ENCODE assay signal across 10 mouse cellular contexts in the genomic region with DNA sequence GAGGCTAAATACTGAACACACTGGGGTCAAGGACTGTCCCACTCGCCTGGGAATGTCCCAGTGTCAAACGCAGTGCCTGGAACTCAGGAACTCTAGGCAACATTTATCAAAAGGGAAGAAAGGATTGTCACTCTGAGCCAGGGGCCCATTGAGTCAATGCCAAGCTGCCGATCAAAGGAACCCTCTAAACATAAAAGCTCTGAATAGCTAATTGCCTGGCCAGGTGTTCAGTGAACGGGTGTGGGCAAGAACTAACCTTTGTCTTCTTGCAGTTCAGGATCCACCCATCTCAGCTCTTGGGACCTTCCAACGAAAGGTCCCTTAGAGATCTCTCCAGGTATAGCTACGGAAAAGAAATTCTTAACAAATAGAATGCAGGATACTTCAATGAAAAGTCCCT.
"Had no signal": no experiment of that assay in that cellular context is flagged by ENCODE, and none has a peak within 500 bp of the region (broad histone marks: within the 10 kb centered on the region; RNA-seq: fewer than 3 reads in every experiment).

No protein-coding gene starts in this region.

- H3K9me3 ChIP-seq: kidney, embryonic 15.5 days; liver, embryonic 13.5 days had no signal

- H3K4me2 ChIP-seq: kidney, embryonic 15.5 days; liver, embryonic 13.5 days; midbrain, embryonic 11.5 days had no signal

- H3K9ac ChIP-seq: kidney, embryonic 15.5 days; liver, embryonic 13.5 days had no signal

- DNase-seq: layer of hippocampus, postnatal 36 days; liver, embryonic 13.5 days; lung, adult 2 months; lung, postnatal 14 days; lung, postnatal 4 days; midbrain, embryonic 14.5 days; thymus, postnatal 25 days had no signal

- H3K27me3 ChIP-seq: kidney, embryonic 15.5 days; liver, embryonic 13.5 days had no signal

- H3K27ac ChIP-seq: kidney, embryonic 15.5 days; left cerebral cortex, adult 2 months; liver, embryonic 13.5 days had no signal

- H3K4me3 ChIP-seq: kidney, embryonic 15.5 days; left cerebral cortex, adult 2 months; liver, embryonic 13.5 days had no signal

- H3K4me1 ChIP-seq: kidney, embryonic 15.5 days; liver, embryonic 13.5 days had no signal

- H3K36me3 ChIP-seq: kidney, embryonic 15.5 days; liver, embryonic 13.5 days had no signal
